Mouse (Mus musculus): Measurements from ENCODE around the gene Sox12. TPM values are rescaled to one million over a fixed set of nuclear protein-coding genes. Genes with fewer than 3 reads are reported as not detected.
"Not testable (repeated sequence)": the region's sequence is repeated elsewhere in the genome, so short reads cannot be mapped to it uniquely, and the experiment has no call there.

Gene Sox12
- polyA plus RNA-seq, 1 experiment, result 12.1 TPM

GRCm38 (mm10) chr2:152436983-152437860 lies 39.4 kb upstream of the Sox12 start:
- Histone ChIP-seq H3K4me1 (ENCODE audit: control insufficient read depth, insufficient read depth, low read length) (no peaks in the 10 kb centered on the region), H3K4me3 (replicated peaks; ENCODE audit: insufficient read depth, low read depth, low read length) (peak overlapping the region; percentile 47), H3K27me3 (ENCODE audit: control insufficient read depth, insufficient read depth, low read length) (no peaks in the 10 kb centered on the region), H3K27ac (ENCODE audit: insufficient read depth, low read length) (no peak overlapping the region)
- 6% methylated on average over 23 of the region's 23 CpGs for WGBS
- DNase-seq, result peak; percentile 81 to 88
- TF ChIP-seq POLR2A (IDR thresholded peaks at IDR 0.05; ENCODE audit: borderline replicate concordance, insufficient read depth, low read length) (peak; percentile 36; the same call in 1 of the 2 replicates), CTCF (IDR thresholded peaks at IDR 0.05; ENCODE audit: borderline replicate concordance, insufficient read depth, low read depth, low read length) (peak; percentile 87)

- H3K4me1 ChIP-seq (ENCODE audit: control insufficient read depth, insufficient read depth, low read length), result no peaks in the 10 kb centered on the region
- H3K27me3 ChIP-seq (ENCODE audit: control insufficient read depth, insufficient read depth, low read length), result no peaks in the 10 kb centered on the region
- H3K27ac ChIP-seq (ENCODE audit: insufficient read depth, low read length), result no peak overlapping the region
- no peak for DNase-seq
- H3K4me3 ChIP-seq (replicated peaks; ENCODE audit: insufficient read depth, low read depth, low read length), result no peak overlapping the region
- WGBS, result 89% methylated on average over 7 of the region's 7 CpGs
- TF ChIP-seq POLR2A (IDR thresholded peaks at IDR 0.05; ENCODE audit: borderline replicate concordance, insufficient read depth, low read length) (no peak), CTCF (IDR thresholded peaks at IDR 0.05; ENCODE audit: borderline replicate concordance, insufficient read depth, low read depth, low read length) (no peak)
Observed at GRCm38 (mm10) chr2:152436405-152436901, 38.6 kb upstream of the Sox12 start.

GRCm38 (mm10) chr2:152428481-152428880 lies 30.6 kb upstream of the Sox12 start:
- not testable (repeated sequence) for H3K4me1 ChIP-seq (ENCODE audit: control insufficient read depth, insufficient read depth, low read length); H3K27me3 ChIP-seq (ENCODE audit: control insufficient read depth, insufficient read depth, low read length); H3K4me3 ChIP-seq (replicated peaks; ENCODE audit: insufficient read depth, low read depth, low read length); DNase-seq; H3K27ac ChIP-seq (ENCODE audit: insufficient read depth, low read length)
- WGBS, result 85% methylated on average over 2 of the region's 2 CpGs

GRCm38 (mm10) chr2:152427493-152427892 lies 29.6 kb upstream of the Sox12 start:
- no peak overlapping the region for H3K4me3 ChIP-seq (replicated peaks; ENCODE audit: insufficient read depth, low read depth, low read length)
- TF ChIP-seq POLR2A (IDR thresholded peaks at IDR 0.05; ENCODE audit: borderline replicate concordance, insufficient read depth, low read length) (no peak), CTCF (IDR thresholded peaks at IDR 0.05; ENCODE audit: borderline replicate concordance, insufficient read depth, low read depth, low read length) (no peak)
- no peak for DNase-seq
- 7% methylated on average over 12 of the region's 12 CpGs for WGBS
- no peaks in the 10 kb centered on the region for H3K27me3 ChIP-seq (ENCODE audit: control insufficient read depth, insufficient read depth, low read length)
- H3K4me1 ChIP-seq (ENCODE audit: control insufficient read depth, insufficient read depth, low read length), result no peaks in the 10 kb centered on the region
- no peak overlapping the region for H3K27ac ChIP-seq (ENCODE audit: insufficient read depth, low read length)

GRCm38 (mm10) chr2:152415786-152416185 lies 17.9 kb upstream of the Sox12 start:
- 0 out of 2 replicates have a peak overlapping the region, but pooled peaks have one; percentile 96 for H3K27ac ChIP-seq (ENCODE audit: insufficient read depth, low read length)
- no peak for DNase-seq
- H3K4me3 ChIP-seq (replicated peaks; ENCODE audit: insufficient read depth, low read depth, low read length), result no peak overlapping the region
- no peak for TF ChIP-seq CTCF (IDR thresholded peaks at IDR 0.05; ENCODE audit: borderline replicate concordance, insufficient read depth, low read depth, low read length)
- TF ChIP-seq POLR2A (IDR thresholded peaks at IDR 0.05; ENCODE audit: borderline replicate concordance, insufficient read depth, low read length), result no peak
- 97% methylated on average over 3 of the region's 3 CpGs for WGBS
- no peaks in the 10 kb centered on the region; the same call in 1 of the 2 replicates for H3K27me3 ChIP-seq (ENCODE audit: control insufficient read depth, insufficient read depth, low read length)
- H3K4me1 ChIP-seq (ENCODE audit: control insufficient read depth, insufficient read depth, low read length), result peaks cover 13% of the 10 kb centered on the region

- DNase-seq, result no peak
- H3K27me3 ChIP-seq (ENCODE audit: control insufficient read depth, insufficient read depth, low read length), result no peaks in the 10 kb centered on the region; the same call in 1 of the 2 replicates
- TF ChIP-seq POLR2A (IDR thresholded peaks at IDR 0.05; ENCODE audit: borderline replicate concordance, insufficient read depth, low read length) (no peak), CTCF (IDR thresholded peaks at IDR 0.05; ENCODE audit: borderline replicate concordance, insufficient read depth, low read depth, low read length) (no peak)
Observed at GRCm38 (mm10) chr2:152415287-152415686, 17.4 kb upstream of the Sox12 start, which contains the start of gene 6820408C15Rik. TSS of gene 6820408C15Rik (plus strand) at chr2:152415587.

GRCm38 (mm10) chr2:152414591-152415165 lies 16.8 kb upstream of the Sox12 start, which contains the start of gene Zcchc3:
TSS of gene Zcchc3 (minus strand) at chr2:152415027.
- Histone ChIP-seq H3K27me3 (ENCODE audit: control insufficient read depth, insufficient read depth, low read length) (no peaks in the 10 kb centered on the region), H3K4me3 (replicated peaks; ENCODE audit: insufficient read depth, low read depth, low read length) (peak within 1 kb of the TSS; percentile 61), H3K4me1 (ENCODE audit: control insufficient read depth, insufficient read depth, low read length) (peaks cover 18% of the 10 kb centered on the region), H3K27ac (ENCODE audit: insufficient read depth, low read length) (peak within 1 kb of the TSS; percentile 96)
- TF ChIP-seq POLR2A (IDR thresholded peaks at IDR 0.05; ENCODE audit: borderline replicate concordance, insufficient read depth, low read length), result peak; percentile 72
- TF ChIP-seq CTCF (IDR thresholded peaks at IDR 0.05; ENCODE audit: borderline replicate concordance, insufficient read depth, low read depth, low read length), result no peak
- 1% methylated on average over 65 of the region's 65 CpGs for WGBS
- DNase-seq, result peak; percentile 90 to 92

More at GRCm38 (mm10) chr2:152415287-152415686, 17.4 kb upstream of the Sox12 start, which contains the start of gene 6820408C15Rik:
- peak within 1 kb of the TSS; percentile 61 for H3K4me3 ChIP-seq (replicated peaks; ENCODE audit: insufficient read depth, low read depth, low read length)
- H3K4me1 ChIP-seq (ENCODE audit: control insufficient read depth, insufficient read depth, low read length), result peaks cover 18% of the 10 kb centered on the region
- H3K27ac ChIP-seq (ENCODE audit: insufficient read depth, low read length), result peak within 1 kb of the TSS; percentile 96
- 22% methylated on average over 4 of the region's 4 CpGs for WGBS

Measured in cerebellum, adult 2 months (tissue).